Mouse (Mus musculus): ENCODE measurements at regions not wholly inside any gene's neighbourhood (a gene's known extent, or its start where the extent isn't known, plus 50 kb on each side); places are given as distances from the start of the nearest gene placed in this dataset.

DNA sequence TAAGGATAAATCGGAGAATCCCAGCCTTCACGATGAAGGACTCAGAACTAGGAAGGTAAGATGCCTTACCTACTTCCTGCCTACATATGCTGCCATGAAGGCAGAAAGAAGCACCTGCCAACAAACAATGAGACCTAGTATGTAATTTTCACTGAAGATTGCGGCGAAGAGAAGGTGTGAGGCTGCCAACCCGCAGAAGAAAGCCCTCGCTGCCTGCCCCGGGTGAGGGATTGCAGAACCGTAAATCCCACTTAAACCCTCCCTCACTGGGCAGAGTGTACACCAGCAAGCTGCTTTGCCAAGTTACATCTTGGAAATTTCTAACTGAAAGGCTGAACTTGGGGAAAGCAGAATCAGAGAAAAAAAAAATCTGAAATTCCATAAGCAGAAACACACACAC is 458.4 kb upstream of the 4930412O13Rik start:
- TF ChIP-seq MAFK (IDR thresholded peaks at IDR 0.05; ENCODE audit: insufficient read depth, low read depth, low read length) (no peak), ZNF384 (IDR thresholded peaks at IDR 0.05; ENCODE audit: low read depth, low read length) (no peak), CHD2 (IDR thresholded peaks at IDR 0.05; ENCODE audit: low read depth, low read length) (no peak)
